Mouse (Mus musculus) myocyte (in vitro differentiated cells): Measurements from ENCODE around the gene Cfap54. TPM values are rescaled to one million over a fixed set of nuclear protein-coding genes. Genes with fewer than 3 reads are reported as not detected.

ENCODE experiments used
- H3K27me3 ChIP-seq: one replicate; pipeline ENCODE4 v1.6.1; 2011; ENCODE audit not compliant: control insufficient read depth, insufficient read depth, insufficient read length
- H3K36me3 ChIP-seq: one replicate; pipeline ENCODE4 v1.6.1; 2011; ENCODE audit not compliant: control insufficient read depth, insufficient read depth
- H3K4me2 ChIP-seq: one replicate; pipeline ENCODE4 v1.6.1; 2011; ENCODE audit warnings: low read depth, control low read depth
- H3K4me3 ChIP-seq: one replicate; pipeline ENCODE4 v1.5.1; 2011; ENCODE audit warnings: mild to moderate bottlenecking, control low read depth, moderate library complexity
- H3K79me2 ChIP-seq: one replicate; pipeline ENCODE4 v1.6.1; 2011; ENCODE audit not compliant: control insufficient read depth, insufficient read depth
- H3ac ChIP-seq: one replicate; pipeline ENCODE4 v1.6.1; 2011; ENCODE audit not compliant: control insufficient read depth, insufficient read length
- CEBPB ChIP-seq: IDR thresholded peaks from 2 replicates; pipeline ENCODE4 v1.6.1; 2011; ENCODE audit warnings: mild to moderate bottlenecking, moderate library complexity; ENCODE audit not compliant: poor library complexity, insufficient read depth, severe bottlenecking
- E2F4 ChIP-seq: IDR thresholded peaks from one replicate; pipeline ENCODE4 v1.6.1; 2011; ENCODE audit warnings: mild to moderate bottlenecking, control low read depth, moderate library complexity; ENCODE audit not compliant: insufficient read depth
- MAX ChIP-seq: IDR thresholded peaks from one replicate; pipeline ENCODE4 v1.6.1; 2011; ENCODE audit warnings: low read depth, mild to moderate bottlenecking, control low read depth
- MYOD1 ChIP-seq, 3 experiments: IDR thresholded peaks; one replicate each; pipeline ENCODE4 v1.6.1; 2011; ENCODE audit warnings: control low read depth in 2 of 3, low read depth in 2 of 3, mild to moderate bottlenecking in 2 of 3, moderate library complexity in 1 of 3; ENCODE audit not compliant: insufficient read length in 2 of 3, control insufficient read depth in 1 of 3
- MYOG ChIP-seq, 3 experiments: IDR thresholded peaks; one replicate each; pipeline ENCODE4 v1.6.1; 2011; ENCODE audit warnings: control low read depth in 2 of 3, low read depth in 2 of 3, mild to moderate bottlenecking in 2 of 3; ENCODE audit not compliant: insufficient read length in 2 of 3, control insufficient read depth in 1 of 3, insufficient read depth in 1 of 3
- POLR2A ChIP-seq: IDR thresholded peaks from one replicate; pipeline ENCODE4 v1.6.1; 2011; ENCODE audit warnings: low read depth, mild to moderate bottlenecking, control low read depth, moderate library complexity; ENCODE audit not compliant: insufficient read length
- POLR2AphosphoS2 ChIP-seq: IDR thresholded peaks from one replicate; pipeline ENCODE4 v1.6.1; 2011; ENCODE audit warnings: low read depth, control low read depth; ENCODE audit not compliant: insufficient read length
- REST ChIP-seq: IDR thresholded peaks from one replicate; pipeline ENCODE4 v1.6.1; 2011; ENCODE audit warnings: mild to moderate bottlenecking, control low read depth, moderate library complexity; ENCODE audit not compliant: insufficient read depth, insufficient read length
- SRF ChIP-seq: IDR thresholded peaks from one replicate; pipeline ENCODE4 v1.6.1; 2011; ENCODE audit warnings: low read depth; ENCODE audit not compliant: control insufficient read depth, insufficient read length
- TCF12 ChIP-seq: IDR thresholded peaks from one replicate; pipeline ENCODE4 v1.6.1; 2011; ENCODE audit warnings: mild to moderate bottlenecking, control low read depth; ENCODE audit not compliant: poor library complexity, insufficient read depth, severe bottlenecking
- TCF3 ChIP-seq: IDR thresholded peaks from one replicate; pipeline ENCODE4 v1.6.1; 2011; ENCODE audit warnings: low read depth, control low read depth; ENCODE audit not compliant: insufficient read length
- USF1 ChIP-seq: IDR thresholded peaks from one replicate; pipeline ENCODE4 v1.6.1; 2011; ENCODE audit warnings: low read depth, mild to moderate bottlenecking, control low read depth, moderate library complexity
- polyA plus RNA-seq: library from polyadenylated mRNA; unstranded; fragments of >200 nt; fragmentation: generic; extraction: Trizol; gene quantifications from one replicate; pipeline ENCODE4 v1.2.1, GENCODE M21; 2012; ENCODE audit warnings: missing spikeins

The Cfap54 gene
- 0.01 TPM for polyA plus RNA-seq

DNA sequence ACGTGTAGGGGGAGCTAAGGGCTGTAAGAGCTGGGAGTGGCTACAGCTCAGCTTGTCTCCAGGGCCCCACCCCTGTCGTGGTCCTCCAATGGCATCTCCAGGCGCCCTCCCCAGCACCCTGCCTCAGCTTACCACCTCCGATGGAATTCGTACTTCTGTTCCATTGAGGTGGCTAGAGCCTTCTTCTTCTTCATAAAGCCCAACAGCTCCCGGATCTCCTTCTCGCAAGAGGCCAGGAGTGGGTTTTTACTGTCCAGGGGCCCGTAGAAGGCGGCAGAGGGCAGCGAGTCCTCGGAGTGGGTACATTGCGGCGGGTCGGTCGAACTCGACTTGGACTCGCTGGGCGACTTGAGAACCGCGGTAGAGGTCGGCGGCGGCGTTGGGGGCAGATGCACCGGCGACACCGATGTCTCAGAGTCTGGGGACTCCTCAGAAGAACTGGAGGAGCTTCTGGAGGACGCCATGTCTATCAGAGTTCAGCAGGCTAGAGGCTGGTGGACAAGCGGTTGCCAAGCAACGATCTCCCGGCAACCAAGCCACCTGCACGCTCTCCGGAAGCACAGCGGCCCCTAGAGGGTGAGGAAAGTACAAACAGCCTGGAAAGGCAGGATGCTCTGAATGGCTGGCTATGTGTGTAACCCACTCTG lies at the start of gene Cfap54:
Cfap54 (minus strand) TSS at position 486 of the 647 bp plus-strand sequence.
- Histone ChIP-seq H3ac (no peak within 1 kb of the TSS), H3K27me3 (no peaks in the 10 kb centered on the region), H3K4me3 (no peak within 1 kb of the TSS), H3K36me3 (no peaks in the 10 kb centered on the region), H3K4me2 (no peak within 1 kb of the TSS), H3K79me2 (no peaks in the 10 kb centered on the region)
- TF ChIP-seq POLR2AphosphoS2 (no peak), POLR2A (no peak), SRF (no peak), REST (no peak), TCF3 (no peak), MAX (no peak), MYOG (IDR thresholded peaks at IDR 0.05; ENCODE audit: control insufficient read depth in 1 of 3, insufficient read depth in 1 of 3, insufficient read length in 2 of 3, low read depth in 2 of 3) (no peak), TCF12 (no peak), USF1 (no peak), MYOD1 (IDR thresholded peaks at IDR 0.05; ENCODE audit: control insufficient read depth in 1 of 3, insufficient read length in 2 of 3, low read depth in 2 of 3) (no peak), CEBPB (no peak)

DNA sequence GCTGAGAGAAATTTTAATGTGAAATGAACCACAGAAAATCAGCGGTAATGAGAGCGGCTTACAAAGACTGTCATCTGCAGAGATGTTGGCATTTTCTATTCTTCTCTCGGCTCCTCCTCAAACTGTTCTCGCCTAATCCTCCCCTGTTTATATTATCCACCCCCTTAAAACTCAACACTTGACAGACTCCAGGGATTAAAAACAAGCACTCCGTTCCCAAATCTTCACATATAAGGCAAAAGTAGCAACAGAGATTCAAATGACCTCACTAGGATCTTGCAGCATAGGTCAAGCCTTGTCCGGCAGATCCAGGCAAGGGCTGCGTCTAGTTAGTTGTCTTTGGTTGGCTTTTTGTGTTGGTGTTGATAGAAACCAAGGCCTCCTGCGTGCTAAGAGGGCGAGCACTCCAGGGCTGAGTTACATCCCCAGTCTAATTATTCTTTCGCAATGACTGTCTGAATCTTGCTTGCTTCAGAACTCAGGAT lies 49.1 kb upstream of the Cfap54 start:
- H3K79me2 ChIP-seq: no peaks in the 10 kb centered on the region
- H3ac ChIP-seq: no peak overlapping the region
- no peak for TF ChIP-seq POLR2AphosphoS2
- TF ChIP-seq TCF12: no peak
- no peak for TF ChIP-seq POLR2A
- no peak for TF ChIP-seq E2F4
- no peak for TF ChIP-seq REST
- no peaks in the 10 kb centered on the region for H3K27me3 ChIP-seq
- no peaks in the 10 kb centered on the region for H3K36me3 ChIP-seq
- H3K4me3 ChIP-seq: no peak overlapping the region
- no peak overlapping the region for H3K4me2 ChIP-seq

DNA sequence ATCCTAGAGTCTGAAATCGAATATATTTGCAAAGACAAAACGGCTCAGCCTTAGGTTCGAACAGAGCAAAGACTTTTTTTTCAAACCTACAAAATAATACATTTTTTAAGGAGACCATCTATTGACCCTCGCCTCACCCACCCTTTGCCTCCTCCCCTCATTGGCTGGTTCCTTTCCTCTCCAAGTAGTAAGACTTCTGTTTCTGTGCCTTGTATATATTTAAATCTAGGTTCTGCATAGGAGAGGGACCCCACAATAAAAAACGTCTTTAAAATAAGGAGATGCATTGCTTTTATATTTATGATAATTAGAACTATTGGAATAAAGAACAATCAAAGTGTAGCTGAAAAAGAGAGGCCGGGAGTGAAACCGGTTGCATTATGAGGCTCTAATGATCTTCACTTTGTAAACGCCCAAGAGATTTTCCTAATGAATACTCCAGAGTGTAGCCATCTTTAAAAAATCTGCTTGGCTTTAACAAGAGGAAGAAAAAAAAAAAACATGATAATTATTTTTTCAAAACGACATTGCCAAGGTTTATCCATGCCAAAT lies 48.6 kb upstream of the Cfap54 start:
- Histone ChIP-seq H3K27me3 (no peaks in the 10 kb centered on the region), H3K36me3 (no peaks in the 10 kb centered on the region), H3K4me3 (no peak overlapping the region), H3K4me2 (no peak overlapping the region), H3ac (no peak overlapping the region), H3K79me2 (no peaks in the 10 kb centered on the region)
- TF ChIP-seq E2F4 (no peak), MYOG (IDR thresholded peaks at IDR 0.05; ENCODE audit: control insufficient read depth in 1 of 3, insufficient read depth in 1 of 3, insufficient read length in 2 of 3, low read depth in 2 of 3) (no peak), USF1 (no peak), TCF12 (no peak), POLR2AphosphoS2 (no peak), CEBPB (no peak), MAX (no peak)

DNA sequence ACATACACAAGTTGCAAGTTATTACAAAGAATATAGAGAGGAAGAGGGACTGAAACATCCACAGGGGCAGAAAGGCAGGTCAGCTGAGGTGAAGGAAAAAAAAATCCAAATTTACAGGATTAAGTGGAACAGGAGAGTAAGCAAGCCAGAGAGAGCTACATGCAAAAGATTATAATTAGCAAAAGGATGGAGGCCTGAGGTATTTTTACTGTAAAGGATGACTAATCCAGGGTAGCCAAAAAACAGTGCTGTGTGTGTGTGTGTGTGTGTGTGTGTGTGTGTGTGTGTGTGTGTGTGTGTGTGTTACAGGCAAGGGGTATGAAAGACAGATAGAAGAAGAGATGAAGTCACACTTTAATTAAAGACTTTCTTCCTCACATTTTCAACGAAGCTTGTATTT lies 47.9 kb upstream of the Cfap54 start:
- Histone ChIP-seq H3K79me2 (no peaks in the 10 kb centered on the region), H3K4me3 (no peak overlapping the region), H3ac (no peak overlapping the region), H3K27me3 (no peaks in the 10 kb centered on the region), H3K36me3 (no peaks in the 10 kb centered on the region), H3K4me2 (no peak overlapping the region)
- TF ChIP-seq TCF12 (no peak), POLR2A (no peak), MYOG (IDR thresholded peaks at IDR 0.05; ENCODE audit: control insufficient read depth in 1 of 3, insufficient read depth in 1 of 3, insufficient read length in 2 of 3, low read depth in 2 of 3) (no peak), REST (no peak), CEBPB (no peak), TCF3 (no peak), SRF (no peak), USF1 (no peak), MYOD1 (IDR thresholded peaks at IDR 0.05; ENCODE audit: control insufficient read depth in 1 of 3, insufficient read length in 2 of 3, low read depth in 2 of 3) (no peak), E2F4 (no peak), POLR2AphosphoS2 (no peak), MAX (no peak)

DNA sequence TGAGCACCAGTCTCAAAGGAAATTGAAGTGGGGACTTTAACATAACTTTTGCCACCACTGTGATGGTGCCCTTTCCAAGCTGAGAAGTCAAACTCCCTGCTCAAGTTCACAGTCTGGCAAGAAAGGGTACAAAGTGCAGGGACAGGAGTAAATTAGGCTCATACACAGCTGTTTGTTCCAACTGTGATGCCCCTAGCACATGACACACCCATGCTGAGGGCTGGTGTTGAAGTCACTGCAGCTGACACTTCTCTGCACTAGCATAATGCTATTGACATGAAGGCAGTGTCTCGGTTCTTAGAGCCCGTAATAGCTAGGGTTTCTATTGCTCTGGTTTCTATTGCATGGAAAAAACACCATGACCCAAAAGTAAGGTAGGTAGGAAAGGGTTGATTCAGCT lies 47.1 kb upstream of the Cfap54 start:
- Histone ChIP-seq H3K27me3 (no peaks in the 10 kb centered on the region), H3K36me3 (no peaks in the 10 kb centered on the region), H3K4me3 (no peak overlapping the region), H3K4me2 (no peak overlapping the region), H3ac (no peak overlapping the region), H3K79me2 (no peaks in the 10 kb centered on the region)
- TF ChIP-seq TCF12 (no peak), MYOD1 (IDR thresholded peaks at IDR 0.05; ENCODE audit: control insufficient read depth in 1 of 3, insufficient read length in 2 of 3, low read depth in 2 of 3) (peak in 2 of 3 experiments; percentile 6 to 72), POLR2AphosphoS2 (no peak), MYOG (IDR thresholded peaks at IDR 0.05; ENCODE audit: control insufficient read depth in 1 of 3, insufficient read depth in 1 of 3, insufficient read length in 2 of 3, low read depth in 2 of 3) (peak in 2 of 3 experiments; percentile 57 to 65), MAX (no peak)
